Mouse (Mus musculus) macrophage (primary cell): Measurements from ENCODE around the gene Kcna1. TPM values are rescaled to one million over a fixed set of nuclear protein-coding genes. Genes with fewer than 3 reads are reported as not detected.

Source experiments
- polyA plus RNA-seq: library from polyadenylated mRNA; stranded (reverse); fragments of 250-400 nt; gene quantifications from 3 replicates; pipeline ENCODE4 v1.2.4, GENCODE M21; 2018; ENCODE audit warnings: inconsistent platforms

Kcna1 gene
- polyA plus RNA-seq, 1 experiment from 2014 or later = not detected

Other genes starting within 250 kb of the Kcna1 start
- gene Kcna5, start 111.0 kb downstream of the Kcna1 start, polyA plus RNA-seq = not detected in 3 replicates
- not detected in 3 replicates for gene Kcna6, start 94.3 kb upstream of the Kcna1 start, polyA plus RNA-seq
- 50.7 to 80.2 TPM (median 57.3 TPM) in 3 replicates for gene Ndufa9, start 202.8 kb upstream of the Kcna1 start, polyA plus RNA-seq
- gene Akap3, start 206.7 kb upstream of the Kcna1 start, polyA plus RNA-seq = 0.16 to 0.30 TPM (median 0.23 TPM) in 3 replicates